Mouse (Mus musculus) left cerebral cortex, postnatal 14 days (tissue): ENCODE data around the gene Gm17359. TPM values are rescaled to one million over a fixed set of nuclear protein-coding genes. Genes with fewer than 3 reads are reported as not detected.

Experiments used
- DNase-seq, 2 experiments: peaks; one replicate each; pipeline ENCODE4 v3.0.0; 2021 to 2022; ENCODE audit warnings: low spot score in 2 of 2, mixed read lengths in 1 of 2
- intact Hi-C: fragments of 180-260 bp; cut with DNase I; formaldehyde crosslinking; loops from one replicate; pipeline ENCODE4 v1.15.1; 2025
- total RNA-seq, 2 experiments: library from RNA; stranded (reverse); gene quantifications; 2 replicates each; pipeline ENCODE4 v1.2.3; 2021

The Gm17359 gene
- total RNA-seq, 2 experiments from 2014 or later = not detected

DNA sequence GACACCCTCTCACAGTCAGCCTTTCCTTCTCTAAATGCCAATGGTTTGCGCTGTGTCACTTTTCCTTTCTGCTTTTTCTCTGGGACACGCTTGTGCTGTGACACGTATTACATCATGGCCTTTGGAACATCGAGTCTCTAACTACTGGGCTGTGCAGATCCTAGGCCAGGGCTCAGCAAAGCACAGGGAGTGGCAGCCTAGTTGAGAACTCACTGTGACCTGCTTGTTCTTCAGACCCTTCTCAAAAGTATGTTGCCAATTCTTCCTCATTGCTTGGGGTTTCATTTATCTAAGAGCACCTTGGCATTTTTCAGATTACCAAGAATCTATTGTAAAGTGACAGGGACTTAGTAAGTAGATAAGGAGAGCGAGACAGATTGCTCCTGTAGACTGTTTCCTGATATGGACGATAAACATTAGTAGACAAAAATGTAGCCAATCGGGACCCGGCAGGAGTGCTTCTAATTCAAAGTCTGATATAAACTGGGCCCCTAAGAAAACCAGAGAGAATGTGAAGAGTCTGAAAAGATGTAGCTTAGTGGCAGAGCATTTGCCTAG lies 2.7 kb upstream of the Gm17359 start:
- intact Hi-C loops = no loop called here
- no peak for DNase-seq

DNA sequence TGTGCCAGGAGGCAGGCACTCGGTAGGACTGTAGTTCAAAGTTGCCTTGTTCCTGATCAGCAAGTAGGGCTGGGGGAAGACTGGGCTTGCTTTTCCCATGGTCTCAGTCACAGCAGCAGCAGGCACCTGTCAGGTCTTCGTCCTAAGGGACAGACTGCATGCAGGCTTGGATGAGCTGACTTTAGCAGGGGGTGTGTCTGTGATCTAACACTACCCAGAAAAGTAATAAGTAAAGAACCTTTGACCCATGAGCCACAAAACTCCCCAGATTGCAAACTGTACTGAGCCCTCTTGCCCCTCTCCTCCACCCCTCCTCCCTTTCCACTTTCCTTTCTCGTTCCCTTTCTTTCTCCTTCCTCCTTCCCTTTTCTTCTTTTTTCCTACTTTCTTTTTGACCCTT lies 4.3 kb downstream of the Gm17359 start:
- intact Hi-C loops = no loop called here
- no peak for DNase-seq

DNA sequence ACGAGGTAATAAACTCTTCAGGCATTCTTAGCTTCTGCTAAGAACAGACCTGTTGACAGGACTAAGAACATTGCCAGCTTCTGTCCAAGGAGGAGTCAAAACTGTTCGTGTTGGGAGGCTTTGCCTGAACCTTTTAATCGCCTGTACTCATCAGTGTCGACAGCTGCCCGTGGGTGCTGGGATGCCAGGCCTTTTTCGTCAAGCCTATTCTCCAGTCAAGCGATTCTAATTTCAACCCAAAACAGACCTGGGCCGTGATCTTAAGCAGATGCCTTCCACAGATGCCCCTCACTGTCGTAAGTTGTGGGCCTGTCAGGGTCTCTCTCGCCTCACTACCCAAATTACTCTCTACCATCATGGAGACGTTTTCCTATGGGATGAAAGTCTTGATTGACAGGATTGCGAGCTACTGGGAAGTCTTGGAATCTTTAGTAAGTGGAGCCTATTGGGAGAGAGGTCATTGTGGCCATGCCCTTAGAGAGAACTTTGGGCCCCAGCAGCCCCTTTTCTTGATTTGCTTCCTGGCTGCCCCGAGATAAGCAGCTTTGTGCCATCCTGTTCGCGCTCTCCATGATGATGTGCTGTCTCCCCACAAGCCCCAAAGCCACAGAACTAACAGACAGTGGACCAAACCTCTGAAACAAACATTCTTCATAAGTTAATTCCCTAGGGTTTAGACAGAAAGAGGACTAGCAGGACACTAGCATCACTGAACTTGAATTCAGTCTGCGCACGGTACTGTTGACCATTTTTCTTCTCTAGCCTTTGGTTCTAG lies 6.7 kb downstream of the Gm17359 start:
- intact Hi-C loops = no loop called here
- no peak for DNase-seq

DNA sequence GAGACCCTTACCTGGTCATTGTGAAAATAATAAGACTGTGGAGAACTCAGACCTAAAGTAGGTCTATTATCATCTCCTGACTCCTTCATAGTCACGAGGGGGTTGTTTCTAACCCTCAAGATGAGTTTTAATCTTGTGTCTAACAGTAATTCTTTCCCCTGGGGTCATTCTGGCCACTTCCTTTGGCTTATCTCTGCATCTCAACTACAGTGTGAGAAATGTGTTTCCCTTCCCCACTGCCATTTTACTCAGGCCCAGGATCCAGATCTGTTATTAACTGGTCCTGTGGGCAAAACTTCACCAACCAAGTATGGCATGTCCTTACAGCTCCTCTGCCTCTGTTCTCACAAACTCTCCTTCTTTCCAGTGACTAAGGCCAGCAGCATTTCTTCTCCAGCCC lies 12.8 kb downstream of the Gm17359 start:
- DNase-seq = no peak

DNA sequence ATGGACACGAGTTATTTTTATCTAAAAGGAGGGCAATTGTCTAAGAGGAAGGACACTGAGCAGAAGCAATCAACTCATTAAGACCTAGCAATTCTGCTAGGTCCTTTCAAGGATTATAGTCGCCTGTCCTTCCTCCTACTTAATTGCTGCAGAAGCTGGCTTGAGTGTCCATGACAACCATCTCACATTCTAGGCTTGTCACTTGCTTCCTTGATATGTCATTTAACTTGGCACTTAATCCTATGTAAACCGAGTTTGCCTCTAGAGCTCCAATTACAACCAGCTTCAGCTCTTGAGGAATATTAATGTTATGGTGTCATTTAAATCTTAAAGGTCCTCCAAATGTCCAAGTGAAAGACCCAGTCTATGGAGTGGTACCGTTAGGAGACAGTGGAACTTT lies 22.3 kb downstream of the Gm17359 start:
- intact Hi-C loops = no loop called here
- DNase-seq = no peak

More for the DNA sequence above, 12.8 kb downstream of the Gm17359 start:
- intact Hi-C loops = no loop called here

DNA sequence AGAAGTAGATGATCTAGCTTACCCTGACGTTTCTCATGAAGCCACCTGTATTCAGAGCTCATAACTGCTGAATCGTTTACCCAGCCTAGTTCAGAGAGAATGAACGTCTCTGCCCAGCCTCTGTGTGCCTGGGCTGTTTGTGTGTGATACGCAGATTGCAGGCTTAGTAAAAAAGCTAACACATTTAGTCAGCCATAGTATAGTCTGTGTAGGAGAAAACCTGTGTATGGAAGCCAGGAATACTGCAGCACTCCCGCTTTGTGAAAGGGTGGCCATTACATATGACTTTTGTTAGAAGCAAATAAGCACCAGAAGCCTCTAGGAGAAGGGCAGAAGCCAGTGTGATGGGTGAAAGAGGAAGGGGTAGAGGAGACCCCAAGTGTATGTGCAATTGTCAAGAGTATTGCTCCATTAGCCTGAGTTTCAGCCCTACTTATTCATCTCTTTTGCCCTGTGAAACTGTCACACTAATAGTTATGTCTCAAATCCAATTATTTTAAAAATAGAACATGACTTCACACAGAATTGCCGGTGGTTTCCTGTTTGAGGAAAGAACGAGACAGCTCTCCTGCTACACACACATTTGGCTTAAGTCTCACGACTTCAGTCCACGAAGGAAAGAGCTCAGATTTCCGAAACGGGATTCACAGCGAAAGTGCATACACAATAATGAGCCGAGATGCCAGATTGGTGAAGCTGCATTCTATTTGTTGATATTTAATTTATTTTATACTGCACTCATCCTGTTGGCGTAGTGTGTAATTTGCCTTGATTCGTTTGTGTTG lies 24.0 kb downstream of the Gm17359 start:
- DNase-seq = peak in 1 of 2 experiments; percentile 22
- intact Hi-C loops = no loop called here

DNA sequence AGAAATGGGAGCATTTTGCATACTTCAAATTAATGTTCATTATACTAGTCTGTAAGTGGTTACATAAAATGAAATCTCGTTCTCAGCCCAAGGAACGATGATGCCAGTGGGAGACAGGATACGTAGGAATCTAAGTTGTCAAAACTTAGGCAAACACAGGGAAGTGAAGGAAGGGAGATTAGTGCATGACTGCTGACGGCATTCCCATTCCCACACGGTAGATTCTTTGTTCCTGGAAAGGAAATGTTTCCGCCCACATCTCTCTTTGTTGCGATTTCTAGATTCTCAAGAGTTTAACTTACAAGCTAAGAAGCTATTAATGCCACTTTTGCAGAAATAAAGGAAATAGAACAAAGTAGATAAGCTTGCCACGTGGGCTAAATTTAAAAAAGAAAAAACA lies 29.6 kb downstream of the Gm17359 start:
- intact Hi-C loops = no loop called here
- peak; percentile 3 to 16 for DNase-seq

DNA sequence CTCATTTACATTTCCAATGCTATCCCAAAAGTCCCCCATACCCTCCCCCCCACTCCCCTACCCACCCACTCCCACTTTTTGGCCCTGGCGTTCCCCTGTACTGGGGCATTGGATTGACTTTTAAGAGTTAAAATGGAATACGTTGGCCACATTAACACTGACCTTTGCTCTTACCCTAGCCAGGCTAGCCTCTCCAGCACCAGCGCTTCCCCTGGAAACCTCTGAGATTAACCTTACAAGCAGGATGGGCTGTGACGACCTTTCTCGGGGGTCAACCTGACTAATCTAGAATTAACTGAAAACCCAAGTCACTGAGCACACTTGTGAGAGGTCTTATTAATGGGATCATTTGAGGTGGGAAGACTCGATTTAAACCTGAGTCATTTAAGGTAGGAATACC lies 31.8 kb downstream of the Gm17359 start:
- intact Hi-C loops = no loop called here
- DNase-seq = no peak

DNA sequence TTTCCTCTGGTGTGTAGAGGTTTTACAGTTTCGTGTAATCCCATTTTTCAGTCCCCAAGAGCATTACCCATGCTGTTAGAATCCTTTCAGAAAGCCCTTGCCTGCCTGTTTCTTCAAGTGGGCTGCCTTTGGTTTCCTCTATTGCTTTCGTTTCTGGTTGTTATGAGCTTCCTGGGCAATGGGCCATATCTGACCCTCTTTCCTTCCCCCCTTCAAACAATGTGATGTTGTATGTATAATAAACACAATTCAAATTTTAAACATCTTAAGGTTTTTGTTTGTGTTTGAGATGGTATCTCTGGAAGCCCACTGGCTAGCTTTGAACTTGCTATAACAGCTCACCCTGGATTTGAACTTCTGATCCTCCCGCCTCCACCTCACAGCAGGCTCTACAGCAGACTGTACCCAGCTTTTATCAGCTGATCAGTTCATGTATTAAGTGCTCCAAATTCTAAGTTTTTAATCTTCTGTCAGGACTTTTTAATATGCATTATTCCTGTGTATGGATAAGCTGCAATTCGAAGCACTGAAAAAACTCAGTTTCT lies 34.0 kb downstream of the Gm17359 start:
- intact Hi-C loops = no loop called here
- no peak for DNase-seq

DNA sequence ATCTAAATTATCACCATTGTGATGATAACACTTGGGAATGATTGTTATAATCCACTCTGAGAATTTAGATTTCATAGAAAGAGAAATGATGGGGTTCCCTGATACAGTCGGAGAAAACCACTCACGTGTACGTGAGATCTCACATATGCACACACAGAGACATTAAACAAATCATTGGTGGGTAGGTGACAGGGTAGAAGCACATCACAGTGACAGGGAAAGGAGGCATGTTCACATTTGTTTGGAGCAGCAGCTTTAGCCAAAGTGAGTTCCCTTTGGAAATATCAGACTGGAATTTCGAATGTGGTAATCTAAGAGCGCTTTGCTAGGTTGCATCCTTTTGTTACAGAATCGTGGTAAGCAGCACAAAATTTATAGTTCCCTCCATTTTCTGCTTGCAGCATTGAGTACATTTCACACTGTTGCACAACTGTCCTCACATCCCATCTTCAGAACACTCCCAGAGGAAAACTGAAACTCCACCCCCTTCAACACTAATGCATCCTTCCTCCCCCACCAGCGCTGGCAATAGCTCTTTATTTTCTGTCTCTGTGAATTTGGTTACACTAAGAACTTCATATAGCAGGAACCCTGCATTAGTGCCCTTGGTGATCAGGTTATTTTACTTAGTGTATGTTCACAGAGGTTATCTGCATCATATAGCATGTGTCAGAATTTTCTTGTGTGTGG lies 35.2 kb downstream of the Gm17359 start:
- intact Hi-C loops = no loop called here

DNA sequence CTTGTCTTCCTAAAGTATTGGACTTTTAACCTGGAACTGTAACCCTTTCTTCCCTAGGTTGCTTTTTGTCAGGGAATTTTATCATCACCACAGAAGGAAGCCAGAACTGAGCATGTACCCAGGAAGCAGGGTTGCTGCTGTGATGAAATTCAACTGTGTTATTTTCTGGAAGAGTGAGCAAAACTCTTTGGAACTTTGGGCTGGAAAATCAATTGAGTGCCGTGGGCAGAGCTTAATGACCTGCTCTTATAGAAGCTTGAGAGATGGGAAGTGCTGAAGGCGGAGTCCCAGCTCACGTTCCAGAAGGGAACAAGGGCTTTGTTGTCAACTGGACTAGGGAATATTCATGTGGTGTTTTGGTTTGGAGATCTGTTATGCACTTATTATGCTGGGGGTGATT lies 37.5 kb downstream of the Gm17359 start:
- intact Hi-C loops = no loop called here

More for the DNA sequence above, 35.2 kb downstream of the Gm17359 start:
- no peak for DNase-seq

DNA sequence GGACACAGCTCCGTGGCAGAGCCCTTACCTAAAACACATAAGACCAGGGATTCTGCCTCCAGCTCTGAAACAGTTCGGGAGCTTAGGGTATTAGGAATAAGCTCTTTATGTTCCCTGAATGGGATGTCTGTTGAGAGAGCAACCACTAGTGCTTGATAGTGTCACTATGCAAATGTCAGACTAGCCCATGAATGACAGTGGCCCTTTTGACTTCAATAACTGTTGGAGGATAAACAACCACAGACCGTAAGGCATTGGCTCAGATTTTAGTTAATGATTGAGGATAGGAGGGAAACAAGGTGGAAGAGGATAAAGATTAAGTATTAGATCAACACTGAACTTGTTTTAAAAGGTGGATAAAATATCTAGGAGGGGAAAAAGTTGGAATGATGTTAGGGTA lies 41.6 kb downstream of the Gm17359 start:
- intact Hi-C loops = no loop called here
- DNase-seq = no peak

More for the DNA sequence above, 37.5 kb downstream of the Gm17359 start:
- no peak for DNase-seq

DNA sequence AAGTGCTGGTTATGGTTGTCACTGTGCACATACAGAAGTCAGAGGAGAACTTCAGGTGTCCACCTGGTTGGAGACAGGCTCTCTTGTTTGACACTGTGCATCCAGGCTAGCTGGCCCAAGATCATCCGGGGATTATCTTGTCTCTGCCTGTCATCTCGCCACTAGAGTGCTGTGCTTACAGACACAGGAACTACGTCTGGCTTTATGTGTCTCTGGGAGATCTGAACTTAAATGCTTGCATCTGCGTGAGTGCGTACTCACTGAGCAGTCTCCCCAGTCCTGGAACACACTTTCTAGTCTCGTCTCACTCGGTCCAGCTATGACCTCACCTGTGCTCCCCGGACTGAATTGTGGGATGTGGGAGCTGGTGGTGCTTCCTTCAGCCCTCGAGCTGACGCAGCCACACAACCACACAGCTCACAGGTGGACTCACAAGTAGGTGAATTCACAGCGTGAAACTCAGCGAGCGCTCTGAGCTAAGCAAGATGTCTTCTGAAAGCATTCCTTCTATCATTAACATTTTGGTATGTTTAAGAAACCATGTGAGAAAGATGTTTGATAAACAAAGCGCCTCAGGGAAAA lies 42.9 kb downstream of the Gm17359 start:
- DNase-seq = no peak
- intact Hi-C loops = no loop called here

DNA sequence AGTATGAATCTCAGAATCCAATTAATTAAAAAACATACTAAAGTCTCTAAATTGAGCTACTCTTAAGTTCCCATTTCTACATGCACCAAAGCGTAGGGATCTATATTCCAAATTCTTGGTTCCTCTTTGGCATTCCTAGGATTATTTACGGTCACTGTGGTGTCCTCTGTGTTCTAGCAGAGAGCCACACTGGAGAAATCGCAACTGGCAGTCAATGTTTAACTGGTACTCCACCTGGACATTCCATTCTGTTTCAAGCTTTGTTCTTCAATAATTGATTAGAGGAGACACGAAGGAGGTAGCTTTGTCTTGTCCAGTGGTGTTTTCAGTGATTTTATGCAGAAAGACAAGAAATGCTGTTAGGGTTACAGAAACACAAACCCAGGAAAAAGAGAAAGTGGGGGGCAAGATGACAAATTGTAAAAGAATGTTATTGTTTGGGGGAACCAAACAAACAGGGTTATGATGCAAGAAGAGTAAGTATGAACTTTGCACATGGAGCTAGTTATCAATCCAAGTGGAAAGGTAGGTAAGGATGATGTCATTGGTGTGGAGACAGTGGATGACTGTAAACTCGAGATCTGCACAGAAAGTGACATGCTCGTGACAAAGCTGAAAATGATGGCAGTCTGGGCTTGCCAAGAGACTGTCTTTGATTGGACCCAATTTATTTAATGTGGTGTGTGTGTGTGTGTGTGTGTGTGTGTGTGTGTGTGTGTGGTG lies 43.6 kb downstream of the Gm17359 start:
- intact Hi-C loops = no loop called here
- DNase-seq = no peak

DNA sequence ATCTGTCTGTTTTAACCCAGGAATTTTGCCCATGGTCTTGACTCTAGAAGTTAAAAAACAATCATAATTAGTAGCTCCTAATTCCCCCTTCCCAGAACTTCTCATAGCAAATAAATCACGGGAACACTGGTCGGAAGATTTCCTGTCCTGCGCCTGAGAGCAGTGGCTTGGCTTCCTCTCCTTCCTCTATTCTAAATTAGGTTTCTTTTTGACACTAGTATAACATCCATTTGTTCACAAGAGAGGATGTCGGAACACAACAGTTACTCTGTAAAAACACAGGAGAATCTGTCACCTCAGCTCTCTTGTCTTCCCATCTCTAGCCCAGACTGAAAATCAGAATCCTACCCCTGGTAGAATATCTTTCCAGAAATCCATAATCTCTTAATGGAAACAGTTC lies 44.9 kb downstream of the Gm17359 start:
- intact Hi-C loops = no loop called here

DNA sequence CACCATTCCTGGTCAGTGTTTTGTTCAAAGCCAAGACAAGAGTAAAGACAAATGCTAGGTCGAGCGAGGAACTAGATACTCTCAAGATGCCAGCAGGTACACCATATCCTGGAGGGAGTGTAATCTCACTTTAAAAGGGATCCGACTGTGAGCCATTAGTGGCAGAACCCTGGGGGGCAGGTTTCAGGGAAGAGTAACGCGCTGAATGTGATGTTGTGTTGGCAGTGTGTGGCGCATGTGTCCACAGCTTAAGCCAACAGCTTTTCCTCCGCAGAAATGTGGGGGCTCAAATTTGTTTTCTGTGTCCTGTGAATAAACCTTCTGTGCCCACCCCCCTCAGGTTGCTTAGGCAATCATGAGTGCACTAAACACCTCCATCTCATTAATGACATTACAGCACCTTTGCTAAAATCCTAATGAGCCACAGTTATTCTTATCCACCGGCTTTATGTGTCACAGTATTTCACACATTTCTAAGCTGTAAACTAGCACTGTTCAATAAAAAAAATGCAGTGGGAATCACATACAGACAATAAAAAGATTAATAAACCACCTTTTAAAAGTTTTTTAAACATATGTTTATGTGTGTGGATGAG lies 49.1 kb downstream of the Gm17359 start:
- intact Hi-C loops = no loop called here
- no peak for DNase-seq

More for the DNA sequence above, 44.9 kb downstream of the Gm17359 start:
- DNase-seq = no peak

DNA sequence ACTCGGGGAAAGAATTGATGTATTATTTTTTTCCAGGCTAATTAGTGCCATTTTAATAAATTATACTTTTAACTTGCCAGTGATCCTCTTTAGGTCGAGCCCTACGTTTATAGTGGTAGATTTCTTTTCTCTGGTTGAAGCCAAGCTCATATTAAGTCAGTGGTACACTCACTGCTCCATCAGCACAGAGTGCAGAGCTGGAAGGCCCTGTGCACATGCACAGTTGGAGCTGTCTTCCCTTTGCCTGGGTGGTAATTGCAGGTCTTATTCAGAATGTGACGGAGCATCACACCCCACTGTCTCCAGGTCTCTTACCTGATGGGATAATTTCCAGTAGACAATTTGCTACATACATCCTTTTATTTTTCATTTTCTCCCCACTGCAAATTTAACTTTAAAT lies 52.6 kb downstream of the Gm17359 start:
- intact Hi-C loops = no loop called here
- no peak for DNase-seq

DNA sequence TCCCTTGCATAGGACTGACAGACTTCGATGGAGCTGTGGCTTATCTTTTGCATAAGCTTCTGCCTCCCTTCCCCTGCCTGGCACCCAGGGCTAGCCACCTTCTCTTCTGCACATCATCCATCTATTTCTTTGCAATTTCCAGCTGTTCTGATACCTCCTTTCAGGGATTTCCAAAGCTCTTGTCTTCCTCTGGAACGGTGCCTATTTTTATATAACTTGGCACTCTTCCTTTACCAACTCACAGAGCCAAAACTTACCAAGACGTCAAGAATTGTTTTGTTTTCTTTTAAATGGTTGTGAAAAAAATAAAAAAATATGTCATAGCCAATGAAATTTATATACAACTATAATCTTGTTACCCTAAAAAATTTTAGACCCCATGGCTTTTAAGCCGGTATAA lies 64.1 kb downstream of the Gm17359 start:
- intact Hi-C loops = no loop called here
- no peak for DNase-seq
